Mouse (Mus musculus) heart, postnatal 10 days (tissue): ENCODE measurements around the gene Selenon. TPM values are rescaled to one million over a fixed set of nuclear protein-coding genes. Genes with fewer than 3 reads are reported as not detected.

ENCODE experiments used
- DNase-seq, 2 experiments: peaks; one replicate each; pipeline ENCODE4 v3.0.0; 2021
- intact Hi-C: fragments of 180-260 bp; cut with DNase I; formaldehyde crosslinking; loops from one replicate; pipeline ENCODE4 v1.15.1; 2025
- total RNA-seq, 2 experiments: library from RNA; stranded (reverse); gene quantifications; 2 replicates each; pipeline ENCODE4 v1.2.3; 2021

Selenon gene
- total RNA-seq, 2 experiments from 2014 or later = 38.2 to 45.2 TPM

DNA sequence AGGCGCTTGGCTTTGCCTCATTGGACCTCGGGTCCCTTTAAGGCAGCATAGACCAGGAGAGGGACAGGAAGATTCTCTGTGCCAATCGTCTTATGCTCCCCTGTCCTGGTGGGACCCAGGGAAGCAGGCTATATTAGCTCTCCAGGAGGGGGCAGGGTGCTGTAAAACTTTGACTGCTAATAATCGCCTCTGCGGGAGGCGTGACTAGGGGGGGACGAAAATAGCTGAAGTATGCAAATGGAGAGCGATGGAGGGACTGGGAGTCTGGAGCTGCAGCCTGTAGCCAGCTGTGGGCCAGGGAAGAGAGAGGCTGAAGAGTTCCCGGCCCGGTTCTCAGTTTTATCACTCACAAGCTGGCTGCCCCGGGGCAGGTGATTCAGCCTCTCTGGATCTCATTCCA is 27.2 kb upstream of the Selenon start:
- DNase-seq = peak; percentile 78 to 80
- intact Hi-C loops = no loop called here

DNA sequence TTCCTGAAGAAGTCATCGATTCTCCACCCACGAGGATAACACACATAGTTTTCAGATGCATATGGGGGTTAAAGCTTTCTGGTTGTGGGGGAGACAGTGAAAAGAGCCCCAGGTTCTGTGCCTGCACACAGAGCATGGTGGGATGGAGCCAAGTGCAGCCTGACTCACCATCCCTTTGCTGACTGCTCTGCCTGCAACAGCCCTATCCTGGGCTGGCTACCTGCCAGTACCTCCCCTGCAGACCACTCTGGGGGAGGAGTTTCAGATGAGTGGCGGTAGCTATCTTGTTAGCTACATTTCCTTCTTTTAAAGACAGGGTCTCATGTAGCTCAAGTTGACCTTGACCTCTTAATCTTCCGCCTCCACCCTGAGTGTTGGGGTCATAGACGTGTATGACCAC is 26.4 kb upstream of the Selenon start:
- intact Hi-C loops = no loop called here
- no peak for DNase-seq

GRCm38 (mm10) chr4:134577281-134577680 is 25.3 kb upstream of the Selenon start:
- no peak for DNase-seq
- intact Hi-C loops = no loop called here

DNA sequence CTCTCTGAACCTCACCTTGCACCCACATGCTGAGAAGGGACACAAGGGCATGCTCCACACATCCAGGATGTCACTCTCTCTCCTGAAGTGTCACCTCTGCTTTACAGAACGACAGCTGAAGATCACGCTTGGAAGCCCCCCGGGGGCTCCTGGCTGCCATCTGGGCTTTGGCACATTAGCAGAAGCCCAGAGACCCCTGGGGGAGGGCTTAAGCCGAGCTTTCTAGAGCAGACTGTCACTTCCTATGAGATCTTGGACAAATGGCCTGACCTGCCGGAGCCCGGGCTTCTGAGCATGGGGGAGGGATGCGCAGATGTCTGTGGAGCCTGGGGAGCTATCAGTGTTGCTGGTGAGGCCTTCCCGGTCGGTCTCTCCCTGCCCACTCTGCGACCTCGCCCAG is 23.5 kb upstream of the Selenon start:
- intact Hi-C loops = no loop called here
- no peak for DNase-seq

DNA sequence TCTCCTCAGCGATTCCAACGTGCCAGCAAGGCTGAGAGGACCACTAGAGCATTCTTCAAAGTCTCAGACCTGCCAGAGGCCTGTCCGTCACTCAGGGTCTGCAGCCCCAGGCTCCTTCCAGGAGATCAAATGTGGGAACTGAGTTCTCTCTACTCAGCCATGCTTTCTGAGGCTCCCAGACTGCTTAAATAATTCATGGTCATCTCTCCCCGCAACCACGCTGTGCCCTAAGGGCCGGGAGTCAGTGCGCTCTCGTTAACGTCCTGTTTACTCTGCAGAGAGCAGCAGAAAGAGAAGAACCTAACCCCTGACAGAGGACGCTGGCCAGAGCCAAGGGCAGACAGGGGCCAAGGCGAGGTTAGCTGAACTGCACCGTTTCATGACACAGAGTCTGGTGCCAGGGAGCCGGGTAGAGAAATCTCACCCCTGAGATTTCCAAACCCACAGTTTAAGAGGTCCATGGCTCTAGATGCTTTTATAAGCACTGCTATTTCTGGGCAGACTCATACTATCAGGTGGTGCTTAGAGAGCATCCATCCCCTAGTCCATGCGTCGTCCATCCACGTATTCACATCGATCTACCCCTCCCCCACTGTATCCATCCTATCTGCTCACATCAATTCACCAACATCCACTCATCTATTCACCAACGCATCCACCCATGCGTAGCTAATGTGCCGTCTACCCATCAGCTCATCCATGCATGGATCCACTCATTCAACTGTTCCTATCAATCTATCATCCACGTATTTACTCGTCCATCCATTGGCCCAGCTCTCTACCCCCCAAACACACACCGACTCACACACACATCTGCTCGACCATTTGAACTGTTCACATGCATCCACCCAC is 20.7 kb upstream of the Selenon start:
- DNase-seq = no peak
- intact Hi-C loops = no loop called here

DNA sequence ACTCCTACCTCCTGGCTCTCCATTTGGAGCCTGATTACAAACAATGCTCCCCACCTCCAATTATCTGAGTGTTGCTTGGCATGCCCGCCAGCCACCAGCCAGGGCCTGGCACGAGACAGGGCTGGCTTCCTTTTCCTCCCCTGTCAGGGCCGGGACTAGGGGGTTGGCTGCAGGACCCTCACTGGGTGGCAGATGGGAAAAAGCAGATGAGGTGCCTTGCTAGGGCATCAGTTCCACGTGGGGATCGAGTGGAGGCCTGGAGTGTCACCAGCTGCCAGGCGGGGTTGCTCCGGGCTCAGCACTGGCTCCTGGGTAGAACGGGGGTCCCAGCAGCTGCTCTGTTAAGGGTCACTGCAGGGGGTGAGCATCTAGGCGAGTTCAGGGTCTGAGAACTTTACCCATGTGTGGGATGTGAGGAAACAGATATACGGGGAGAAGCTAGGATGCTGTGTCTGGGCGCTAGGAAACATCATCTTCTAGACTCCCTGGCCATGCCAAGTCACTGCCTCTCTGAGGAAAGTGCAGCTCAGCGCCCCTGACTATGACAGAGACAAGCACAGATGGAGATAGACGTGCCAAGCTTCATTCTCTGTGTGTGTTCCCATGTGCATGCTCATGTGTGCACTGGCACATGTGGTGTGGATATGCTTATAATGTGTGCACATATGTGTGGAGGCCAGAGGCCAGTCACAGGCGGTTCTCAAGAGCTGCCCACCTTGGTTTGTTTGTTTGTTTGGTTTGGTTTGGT is 18.9 kb upstream of the Selenon start:
- intact Hi-C loops = no loop called here
- DNase-seq = no peak

DNA sequence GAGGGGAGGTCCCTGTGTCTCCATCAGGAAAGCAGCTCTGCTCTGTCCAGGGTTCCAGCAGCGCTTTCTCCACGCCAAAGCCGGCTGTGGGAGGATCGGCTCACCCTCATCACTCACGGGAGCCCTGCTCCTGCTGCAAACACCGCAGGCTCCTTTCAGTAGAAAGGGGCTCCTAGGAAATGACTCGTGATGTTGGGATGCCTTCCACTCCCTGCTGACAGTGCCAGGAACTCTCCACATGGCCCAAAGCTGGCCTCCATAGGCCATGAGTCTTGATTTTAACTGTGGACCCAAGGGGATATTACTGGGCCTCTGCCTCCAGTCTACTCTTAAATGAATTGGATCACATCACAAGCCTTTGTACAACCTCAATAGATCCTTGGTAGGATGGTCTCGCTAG is 17.9 kb upstream of the Selenon start:
- DNase-seq = no peak
- intact Hi-C loops = no loop called here

- no peak for DNase-seq
- intact Hi-C loops = no loop called here
Measured at GRCm38 (mm10) chr4:134569205-134569604, 17.2 kb upstream of the Selenon start.

DNA sequence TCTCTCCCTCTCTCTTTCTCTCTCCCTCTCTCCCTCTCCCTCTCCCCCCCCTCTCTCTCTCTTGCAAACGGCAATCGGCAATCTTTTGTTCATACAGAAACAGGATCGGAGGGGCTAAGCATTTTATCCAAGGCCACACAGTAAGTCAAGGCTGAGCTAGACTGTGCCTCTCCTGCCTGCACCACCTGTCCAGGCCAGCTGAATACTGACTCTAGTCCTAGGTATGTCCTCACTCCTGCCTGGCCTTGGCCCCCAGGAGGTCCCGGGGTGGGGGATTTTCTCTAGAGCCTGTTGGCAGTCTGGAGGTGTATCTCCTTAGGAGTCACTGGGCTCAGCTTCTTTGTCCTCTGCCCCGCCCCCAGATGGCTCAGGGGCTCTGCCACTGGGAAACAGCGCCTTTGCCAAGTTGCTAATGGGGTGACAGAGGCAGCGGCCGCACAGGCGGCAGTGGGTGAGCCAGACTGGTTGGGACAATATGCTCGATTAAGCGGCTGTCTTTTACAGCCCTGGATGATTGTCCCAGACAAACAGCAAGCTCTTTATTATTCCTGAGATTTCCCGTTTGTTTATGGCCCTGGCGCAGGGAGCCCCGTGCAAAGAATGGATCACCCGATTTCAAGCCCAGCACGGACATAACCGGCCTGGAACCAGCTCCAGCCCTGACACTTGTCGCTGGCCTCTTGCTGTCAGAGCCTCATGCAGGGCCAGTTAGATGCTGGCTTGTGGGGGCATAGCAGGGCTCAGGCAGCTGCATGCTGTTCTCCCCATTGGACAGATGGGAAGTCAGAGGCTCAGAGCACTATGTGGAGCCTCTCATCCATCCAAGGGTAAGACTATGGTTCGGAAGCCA is 15.6 kb upstream of the Selenon start:
- intact Hi-C loops = no loop called here
- DNase-seq = no peak

- intact Hi-C loops = no loop called here
Measured at GRCm38 (mm10) chr4:134564093-134564492, 12.1 kb upstream of the Selenon start.

GRCm38 (mm10) chr4:134563624-134564023 is 11.7 kb upstream of the Selenon start:
- DNase-seq = no peak
- intact Hi-C loops = no loop called here

More at GRCm38 (mm10) chr4:134564093-134564492, 12.1 kb upstream of the Selenon start:
- DNase-seq = no peak

GRCm38 (mm10) chr4:134562014-134562413 is 10.0 kb upstream of the Selenon start:
- no peak for DNase-seq
- intact Hi-C loops = no loop called here

GRCm38 (mm10) chr4:134560699-134561098 is 8.7 kb upstream of the Selenon start:
- DNase-seq = no peak
- intact Hi-C loops = no loop called here

- intact Hi-C loops = no loop called here
- no peak for DNase-seq
Measured at GRCm38 (mm10) chr4:134559154-134559553, 7.2 kb upstream of the Selenon start.

- intact Hi-C loops = no loop called here
- DNase-seq = no peak
Measured at GRCm38 (mm10) chr4:134558570-134559113, 6.7 kb upstream of the Selenon start.

- no peak for DNase-seq
- intact Hi-C loops = no loop called here
Measured at GRCm38 (mm10) chr4:134557626-134558249, 5.8 kb upstream of the Selenon start.

GRCm38 (mm10) chr4:134555956-134556580 is 4.1 kb upstream of the Selenon start:
- intact Hi-C loops = no loop called here
- peak in 1 of 2 experiments; percentile 62 for DNase-seq

- intact Hi-C loops = no loop called here
- no peak for DNase-seq
Measured at GRCm38 (mm10) chr4:134553631-134554030, 1.7 kb upstream of the Selenon start.

DNA sequence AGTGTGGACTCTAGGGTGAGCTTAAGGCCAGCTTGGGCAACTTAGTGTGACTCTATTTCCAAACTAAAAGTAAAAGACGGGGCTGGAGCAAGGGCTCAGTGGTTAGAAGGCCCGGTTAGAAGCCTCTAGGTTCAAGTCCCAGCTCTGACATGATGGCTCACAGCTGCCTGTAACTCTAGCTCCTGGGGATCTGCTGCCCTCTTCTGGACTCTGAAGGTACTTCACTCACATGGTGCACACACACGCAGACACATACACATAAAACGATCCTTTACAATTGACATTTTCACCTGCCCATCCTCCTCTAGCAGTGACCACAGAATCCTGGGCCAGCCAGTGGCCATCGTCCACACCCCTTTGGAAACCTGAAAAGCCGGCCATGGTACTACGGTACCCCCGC is 2.1 kb downstream of the Selenon start:
- no peak for DNase-seq
- intact Hi-C loops = no loop called here
